Mouse (Mus musculus) embryonic facial prominence, embryonic 10.5 days (tissue): ENCODE measurements around the gene Coa6. TPM values are rescaled to one million over a fixed set of nuclear protein-coding genes. Genes with fewer than 3 reads are reported as not detected.

Experiments used
- DNase-seq: peaks from one replicate; pipeline ENCODE4 v3.0.0-alpha.2; 2017; ENCODE audit warnings: low spot score
- H3K27ac ChIP-seq: fragments of 300-500 bp; sonication (generic); replicated peaks from 2 replicates; pipeline ENCODE4 v1.5.1; 2016; ENCODE audit warnings: mild to moderate bottlenecking
- H3K27me3 ChIP-seq: fragments of 300-500 bp; sonication (generic); replicated peaks from 2 replicates; pipeline ENCODE4 v1.6.1; 2016; ENCODE audit warnings: low read depth, mild to moderate bottlenecking; ENCODE audit not compliant: poor library complexity, severe bottlenecking
- H3K36me3 ChIP-seq: fragments of 300-500 bp; sonication (generic); replicated peaks from 2 replicates; pipeline ENCODE4 v1.6.1; 2016; ENCODE audit warnings: mild to moderate bottlenecking, moderate library complexity
- H3K4me1 ChIP-seq: fragments of 300-500 bp; sonication (generic); 2 replicates; pipeline ENCODE4 v1.6.1; 2016
- H3K4me3 ChIP-seq: fragments of 300-500 bp; sonication (generic); 2 replicates; pipeline ENCODE4 v1.5.1; 2016; ENCODE audit warnings: mild to moderate bottlenecking, moderate library complexity
- H3K9me3 ChIP-seq: fragments of 300-500 bp; sonication (generic); 2 replicates; pipeline ENCODE4 v1.6.1; 2016; ENCODE audit warnings: mild to moderate bottlenecking
- WGBS: fragments of 180-500 bp; shearing (Covaris S2); methylation state at CpG from one replicate; pipeline ENCODE4 v1.1.7; 2016; 5-methylcytosine and 5-hydroxymethylcytosine counted together
- polyA plus RNA-seq: library from polyadenylated mRNA; unstranded; fragments of >200 nt; fragmentation: Nextera tagmentation; extraction: Ambion mirVana; gene quantifications from 2 replicates; pipeline ENCODE4 v1.2.1, GENCODE M21; 2016

Gene Coa6
- polyA plus RNA-seq, 1 experiment from 2014 or later = 46.8 TPM

DNA sequence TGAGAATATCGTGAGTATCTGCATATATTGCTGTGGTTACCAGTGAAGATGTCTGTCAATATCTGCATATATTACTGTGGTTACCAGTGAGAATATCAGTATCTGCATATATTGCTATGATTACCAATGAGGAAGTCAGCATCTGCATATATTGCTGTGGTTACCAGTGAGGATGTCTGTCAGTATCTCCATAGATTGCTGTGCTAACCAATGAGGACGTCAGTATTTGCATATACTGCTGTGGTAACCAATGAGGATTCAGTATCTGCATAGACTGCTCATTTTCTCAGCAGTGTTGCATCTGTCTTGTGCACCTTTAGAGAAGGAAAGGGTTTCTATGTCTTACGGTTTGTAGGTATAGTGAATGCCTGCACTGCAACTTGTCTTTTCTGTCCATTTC, 1.5 kb upstream of the Coa6 start:
- H3K36me3 ChIP-seq = peaks cover 18% of the 10 kb centered on the region
- 85% methylated on average over 3 of the region's 3 CpGs for WGBS
- no peak for DNase-seq
- no peaks in the 10 kb centered on the region for H3K9me3 ChIP-seq
- H3K4me1 ChIP-seq = peaks cover 15% of the 10 kb centered on the region
- no peak overlapping the region for H3K4me3 ChIP-seq
- H3K27me3 ChIP-seq = no peaks in the 10 kb centered on the region
- H3K27ac ChIP-seq = no peak overlapping the region

DNA sequence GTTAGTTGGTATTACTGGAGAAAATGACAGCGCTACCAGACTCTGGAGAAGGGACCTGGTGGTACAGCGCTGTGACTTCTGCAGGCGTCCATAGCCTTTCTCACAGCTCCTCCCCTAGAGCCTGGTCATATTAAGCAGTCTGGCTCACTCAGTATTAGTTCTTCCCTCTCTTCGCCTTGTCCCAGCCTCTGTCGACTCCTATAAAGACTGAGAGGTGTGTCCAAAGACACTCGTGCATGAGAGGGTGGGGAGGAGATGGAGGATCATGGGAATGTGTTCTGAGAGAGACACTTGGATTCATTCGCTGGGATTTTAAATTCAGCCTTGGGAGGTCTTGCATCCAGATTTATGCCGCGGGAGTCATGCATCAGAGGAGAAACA, 595 bp downstream of the Coa6 start:
- Histone ChIP-seq H3K9me3 (no peaks in the 10 kb centered on the region), H3K36me3 (peaks cover 39% of the 10 kb centered on the region), H3K4me3 (peak overlapping the region; percentile 82), H3K27me3 (no peaks in the 10 kb centered on the region), H3K4me1 (peaks cover 15% of the 10 kb centered on the region), H3K27ac (peak overlapping the region; percentile 86)
- WGBS = 9% methylated on average over 9 of the region's 9 CpGs
- no peak for DNase-seq

DNA sequence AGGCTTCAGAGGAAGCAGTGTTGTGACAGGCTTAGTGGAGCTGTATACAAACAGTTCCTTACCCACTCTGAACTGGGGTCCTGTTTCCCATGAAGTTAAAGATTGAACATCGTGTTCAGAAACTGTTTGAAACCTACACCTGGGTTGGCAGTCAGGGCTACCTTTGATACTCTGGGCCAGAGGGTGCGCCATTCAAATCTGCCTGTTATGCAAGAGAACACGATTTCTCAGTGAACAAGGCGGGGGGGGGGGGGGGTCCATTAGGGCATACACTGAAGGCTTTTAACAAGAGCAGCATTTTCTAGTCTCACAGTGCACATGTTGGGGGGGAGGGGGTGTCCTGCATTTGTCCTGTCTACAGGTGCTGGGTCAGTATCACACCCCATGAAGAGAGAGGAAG, 1.8 kb downstream of the Coa6 start:
- Histone ChIP-seq H3K27ac (no peak overlapping the region), H3K27me3 (no peaks in the 10 kb centered on the region), H3K4me1 (peaks cover 15% of the 10 kb centered on the region), H3K9me3 (no peaks in the 10 kb centered on the region), H3K4me3 (no peak overlapping the region), H3K36me3 (peaks cover 51% of the 10 kb centered on the region)
- no peak for DNase-seq
- 88% methylated on average over 4 of the region's 4 CpGs for WGBS

DNA sequence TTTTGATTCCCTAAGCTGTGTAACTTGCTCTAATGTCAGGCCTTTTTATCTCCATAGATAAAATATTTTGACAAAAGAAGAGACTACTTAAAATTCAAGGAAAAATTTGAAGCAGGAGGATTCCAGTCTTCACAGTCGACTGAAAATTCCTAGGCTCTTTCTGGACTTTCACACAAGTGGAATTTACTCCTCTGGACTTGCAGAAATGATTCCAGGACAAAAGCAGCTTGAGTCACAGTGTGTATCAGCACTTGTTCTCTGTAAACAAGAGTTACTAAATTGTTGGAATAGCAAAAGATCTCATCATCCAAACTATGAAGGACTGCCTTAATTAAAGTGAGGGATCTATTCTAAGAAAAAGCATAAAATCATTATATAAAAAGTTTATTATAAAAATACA, 2.6 kb downstream of the Coa6 start:
- no peaks in the 10 kb centered on the region for H3K9me3 ChIP-seq
- DNase-seq = no peak
- peaks cover 15% of the 10 kb centered on the region for H3K4me1 ChIP-seq
- no peaks in the 10 kb centered on the region for H3K27me3 ChIP-seq
- WGBS = 80% methylated on average over 1 of the region's 1 CpGs
- H3K36me3 ChIP-seq = peaks cover 59% of the 10 kb centered on the region
- no peak overlapping the region for H3K4me3 ChIP-seq
- no peak overlapping the region for H3K27ac ChIP-seq

DNA sequence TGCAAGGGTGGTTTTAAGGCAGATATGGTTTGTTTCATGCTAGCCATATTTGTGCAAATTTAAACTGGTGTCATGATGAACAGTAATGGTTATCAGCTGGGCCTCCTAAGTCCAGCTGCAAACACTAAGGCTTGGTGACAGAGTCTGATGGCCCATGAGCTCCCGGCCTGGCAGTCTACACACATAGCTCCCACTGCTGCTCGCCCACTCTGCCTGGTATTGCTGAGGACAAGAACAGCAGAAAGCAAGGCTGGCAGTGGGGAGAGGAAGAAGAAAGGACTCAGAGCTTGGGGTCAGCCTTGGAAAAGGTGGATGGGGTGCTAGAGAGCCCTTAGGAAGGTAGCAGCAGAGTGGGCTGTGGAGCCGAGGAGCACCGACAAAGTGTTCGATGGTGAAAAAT, 7.3 kb downstream of the Coa6 start:
- 93% methylated on average over 5 of the region's 5 CpGs for WGBS
- Histone ChIP-seq H3K4me1 (no peaks in the 10 kb centered on the region), H3K36me3 (peaks cover 90% of the 10 kb centered on the region), H3K9me3 (no peaks in the 10 kb centered on the region), H3K27ac (no peak overlapping the region), H3K27me3 (no peaks in the 10 kb centered on the region), H3K4me3 (no peak overlapping the region)
- no peak for DNase-seq

DNA sequence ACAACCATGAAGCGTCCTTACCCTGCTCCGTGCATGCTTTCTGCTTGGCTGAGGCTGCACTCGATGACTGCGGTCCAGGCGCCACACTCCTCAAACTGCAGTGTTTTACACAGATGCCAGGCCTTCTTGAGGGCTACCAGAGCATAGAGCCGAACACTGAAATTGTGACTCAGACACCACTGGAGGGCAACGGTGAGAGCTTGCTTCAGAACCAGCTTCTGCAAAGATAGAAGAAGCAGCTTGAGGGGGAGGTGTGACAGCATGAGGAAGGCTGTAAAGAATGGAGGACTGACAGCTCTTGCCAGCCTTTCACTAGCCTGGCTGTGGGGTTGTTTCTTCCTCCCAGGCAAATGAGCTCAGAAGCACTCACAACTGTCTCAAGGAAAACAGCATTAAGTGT, 11.5 kb downstream of the Coa6 start:
- H3K27ac ChIP-seq = no peak overlapping the region
- H3K36me3 ChIP-seq = peaks cover 85% of the 10 kb centered on the region
- 88% methylated on average over 7 of the region's 7 CpGs for WGBS
- no peak overlapping the region for H3K4me3 ChIP-seq
- H3K4me1 ChIP-seq = no peaks in the 10 kb centered on the region
- no peaks in the 10 kb centered on the region for H3K9me3 ChIP-seq
- no peaks in the 10 kb centered on the region for H3K27me3 ChIP-seq
- no peak for DNase-seq

DNA sequence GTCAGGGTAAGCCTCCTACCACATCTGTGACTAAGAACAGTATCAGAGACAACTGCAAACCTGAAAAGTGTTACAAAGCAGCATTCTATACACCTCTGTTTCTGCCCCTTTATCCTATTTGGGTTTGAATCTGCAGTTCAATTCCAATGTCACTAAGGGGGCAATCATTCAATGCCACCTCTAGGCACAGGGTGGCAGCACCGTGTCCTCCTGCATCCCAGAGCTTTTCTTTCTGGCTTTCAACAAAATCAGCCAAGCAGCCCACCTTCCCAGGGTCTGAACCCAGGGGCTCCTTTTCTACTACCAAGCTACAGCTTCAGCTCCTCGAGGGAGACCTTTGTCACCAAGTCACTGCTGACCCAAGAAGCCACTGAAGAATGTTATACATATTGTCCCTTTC, 16.6 kb downstream of the Coa6 start:
- peaks cover 75% of the 10 kb centered on the region for H3K36me3 ChIP-seq
- WGBS = 73% methylated on average over 2 of the region's 2 CpGs
- H3K4me1 ChIP-seq = no peaks in the 10 kb centered on the region
- DNase-seq = no peak
- H3K9me3 ChIP-seq = no peaks in the 10 kb centered on the region
- H3K4me3 ChIP-seq = no peak overlapping the region
- no peak overlapping the region for H3K27ac ChIP-seq
- no peaks in the 10 kb centered on the region for H3K27me3 ChIP-seq

DNA sequence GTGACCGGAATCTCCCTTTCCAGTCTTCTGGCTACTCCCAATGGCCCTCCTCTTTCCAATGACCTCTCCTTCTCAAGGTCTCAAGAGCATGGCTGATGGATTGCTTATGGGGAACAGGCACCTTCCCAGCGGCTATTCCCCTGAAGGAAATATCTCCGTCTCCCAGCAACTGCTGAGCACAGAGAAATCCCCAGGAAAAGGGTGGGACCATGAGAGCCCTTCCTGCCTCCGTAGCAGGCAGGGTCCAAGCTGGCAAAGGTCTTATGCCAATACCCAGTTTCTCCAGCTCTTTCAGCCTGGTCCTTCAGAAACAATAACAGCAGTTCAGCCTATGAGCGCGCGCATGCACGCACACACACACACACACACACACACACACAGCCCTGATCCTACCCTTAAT, 28.8 kb downstream of the Coa6 start:
- H3K4me3 ChIP-seq = no peak overlapping the region
- WGBS = 94% methylated on average over 8 of the region's 8 CpGs
- H3K36me3 ChIP-seq = peaks cover 98% of the 10 kb centered on the region
- H3K4me1 ChIP-seq = no peaks in the 10 kb centered on the region
- no peaks in the 10 kb centered on the region for H3K27me3 ChIP-seq
- no peak overlapping the region for H3K27ac ChIP-seq
- DNase-seq = no peak
- no peaks in the 10 kb centered on the region for H3K9me3 ChIP-seq

DNA sequence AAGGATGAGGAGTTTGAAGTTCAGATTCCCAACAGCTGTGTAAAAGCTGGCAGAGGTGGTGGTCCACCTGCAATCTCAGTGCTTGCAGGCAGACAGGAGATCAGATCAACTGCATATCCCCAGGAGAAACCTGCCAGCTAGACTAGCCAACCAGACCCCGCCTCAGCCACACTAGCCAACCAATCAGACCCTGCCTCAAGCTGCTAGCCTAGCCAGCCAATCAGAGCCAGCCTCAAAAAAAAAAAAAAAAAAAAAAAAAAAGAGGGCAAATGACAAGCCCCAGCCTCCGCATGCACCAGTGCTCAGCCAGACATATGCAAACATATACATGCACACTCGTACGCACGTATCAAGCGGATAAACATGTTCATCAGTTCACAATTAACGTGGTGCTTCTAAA, 33.1 kb downstream of the Coa6 start:
- no peaks in the 10 kb centered on the region for H3K9me3 ChIP-seq
- no peaks in the 10 kb centered on the region for H3K4me1 ChIP-seq
- H3K27ac ChIP-seq = no peak overlapping the region
- 80% methylated on average over 7 of the region's 7 CpGs for WGBS
- H3K27me3 ChIP-seq = no peaks in the 10 kb centered on the region
- H3K36me3 ChIP-seq = peaks cover 91% of the 10 kb centered on the region
- H3K4me3 ChIP-seq = no peak overlapping the region
- DNase-seq = peak; percentile 44

DNA sequence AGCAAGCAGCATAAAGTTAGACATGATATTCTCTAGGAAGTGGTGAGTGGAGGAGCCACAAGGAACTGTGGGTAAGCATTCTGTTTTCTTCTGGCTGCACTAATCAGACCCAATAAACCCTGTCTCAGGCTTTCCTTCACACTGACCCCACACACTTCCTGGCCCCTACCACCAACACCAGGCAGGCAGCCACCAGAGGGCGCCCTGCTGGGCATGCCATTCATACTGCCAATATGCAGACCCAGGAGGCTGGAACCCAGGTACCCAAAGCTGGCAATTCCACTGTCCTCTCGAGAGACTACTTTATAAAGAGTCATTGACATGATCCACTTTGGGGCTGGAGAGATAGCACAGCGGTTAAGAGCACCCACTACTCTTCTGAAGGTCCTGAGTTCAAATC, 38.0 kb downstream of the Coa6 start:
- Histone ChIP-seq H3K4me1 (no peaks in the 10 kb centered on the region), H3K27ac (no peak overlapping the region), H3K9me3 (no peaks in the 10 kb centered on the region), H3K4me3 (no peak overlapping the region), H3K36me3 (peaks cover 82% of the 10 kb centered on the region), H3K27me3 (no peaks in the 10 kb centered on the region)
- DNase-seq = peak; percentile 48
- WGBS = 56% methylated on average over 3 of the region's 3 CpGs

DNA sequence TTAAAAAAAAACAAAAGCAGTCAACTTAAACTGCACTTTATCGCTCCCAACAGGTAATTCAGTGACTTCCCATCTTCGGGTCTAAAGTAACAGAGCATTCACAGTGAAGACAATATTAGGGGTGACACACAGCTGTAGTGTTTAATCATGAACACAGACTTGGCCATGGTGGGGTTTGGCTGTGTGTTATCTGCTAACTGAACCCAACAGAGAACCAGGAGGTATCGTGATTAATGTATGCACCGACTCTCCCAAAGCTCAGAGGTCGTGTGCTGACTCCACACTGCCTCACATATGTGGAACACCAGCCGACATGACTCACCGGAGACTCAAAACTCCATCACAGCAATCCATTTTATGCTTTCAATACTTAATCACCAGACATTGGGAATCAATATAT, 39.4 kb downstream of the Coa6 start:
- H3K27ac ChIP-seq = no peak overlapping the region
- WGBS = 91% methylated on average over 7 of the region's 7 CpGs
- no peaks in the 10 kb centered on the region for H3K9me3 ChIP-seq
- DNase-seq = no peak
- no peaks in the 10 kb centered on the region for H3K27me3 ChIP-seq
- H3K4me3 ChIP-seq = no peak overlapping the region
- H3K36me3 ChIP-seq = peaks cover 81% of the 10 kb centered on the region
- no peaks in the 10 kb centered on the region for H3K4me1 ChIP-seq

DNA sequence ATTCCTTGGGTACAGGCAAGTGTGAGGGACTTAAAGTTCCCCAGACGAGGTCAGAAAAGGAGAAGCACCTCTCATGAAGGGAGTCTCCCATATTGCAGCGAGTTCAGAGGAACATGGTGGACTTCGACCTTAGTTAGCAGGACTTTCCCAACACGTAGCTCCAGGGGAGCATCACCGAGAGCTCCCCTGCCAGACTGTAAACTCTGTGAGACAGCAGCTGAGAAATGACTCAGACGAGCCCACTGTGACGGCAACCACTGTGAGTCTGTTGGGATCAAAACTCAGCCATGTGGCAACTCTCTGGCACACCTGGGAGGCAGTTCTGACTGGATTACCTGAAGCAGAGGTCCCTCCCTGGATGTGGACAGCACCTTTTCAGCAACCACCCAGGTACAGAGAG, 41.8 kb downstream of the Coa6 start:
- peaks cover 81% of the 10 kb centered on the region for H3K36me3 ChIP-seq
- H3K27me3 ChIP-seq = no peaks in the 10 kb centered on the region
- H3K4me3 ChIP-seq = no peak overlapping the region
- DNase-seq = no peak
- 86% methylated on average over 7 of the region's 7 CpGs for WGBS
- H3K9me3 ChIP-seq = no peaks in the 10 kb centered on the region
- H3K4me1 ChIP-seq = no peaks in the 10 kb centered on the region
- no peak overlapping the region for H3K27ac ChIP-seq

DNA sequence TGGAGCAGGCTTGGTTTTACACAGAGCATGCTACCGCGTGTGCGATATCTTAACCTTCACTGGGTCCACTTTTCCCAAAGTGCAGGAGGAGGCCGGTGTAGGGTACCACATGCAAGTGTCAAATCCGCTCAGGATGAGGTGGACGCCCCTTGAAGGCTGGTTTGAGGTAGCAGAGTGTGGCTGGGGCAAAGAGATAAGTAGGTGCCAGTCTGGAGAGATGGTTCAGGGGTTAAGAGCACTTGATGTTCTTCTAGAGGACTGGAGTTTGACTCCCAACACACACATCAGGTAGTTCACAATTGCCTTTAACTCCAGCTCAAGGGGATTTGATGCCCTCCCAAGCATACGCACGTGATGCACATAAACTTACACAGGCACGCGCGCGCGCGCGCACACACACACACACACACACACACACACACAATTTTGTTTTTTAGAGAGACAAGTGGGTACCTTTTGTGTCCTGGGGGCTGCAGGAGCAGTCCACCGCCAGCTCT, 51.5 kb downstream of the Coa6 start:
- peak; percentile 13 for DNase-seq
- Histone ChIP-seq H3K27ac (peak overlapping the region; percentile 88), H3K4me1 (peaks cover 33% of the 10 kb centered on the region), H3K36me3 (peaks cover 23% of the 10 kb centered on the region), H3K27me3 (peaks cover 26% of the 10 kb centered on the region), H3K9me3 (no peaks in the 10 kb centered on the region), H3K4me3 (peak overlapping the region; percentile 91)
- WGBS = 14% methylated on average over 16 of the region's 16 CpGs
